Mouse (Mus musculus): Measurements from ENCODE around the gene Shd. TPM values are rescaled to one million over a fixed set of nuclear protein-coding genes. Genes with fewer than 3 reads are reported as not detected.
"Not testable (repeated sequence)": the region's sequence is repeated elsewhere in the genome, so short reads cannot be mapped to it uniquely, and the experiment has no call there.

Shd gene
- 11.3 and 15.2 TPM in 2 replicates for polyA plus RNA-seq (2016; fragmentation: Nextera tagmentation; extraction: Ambion mirVana)

DNA sequence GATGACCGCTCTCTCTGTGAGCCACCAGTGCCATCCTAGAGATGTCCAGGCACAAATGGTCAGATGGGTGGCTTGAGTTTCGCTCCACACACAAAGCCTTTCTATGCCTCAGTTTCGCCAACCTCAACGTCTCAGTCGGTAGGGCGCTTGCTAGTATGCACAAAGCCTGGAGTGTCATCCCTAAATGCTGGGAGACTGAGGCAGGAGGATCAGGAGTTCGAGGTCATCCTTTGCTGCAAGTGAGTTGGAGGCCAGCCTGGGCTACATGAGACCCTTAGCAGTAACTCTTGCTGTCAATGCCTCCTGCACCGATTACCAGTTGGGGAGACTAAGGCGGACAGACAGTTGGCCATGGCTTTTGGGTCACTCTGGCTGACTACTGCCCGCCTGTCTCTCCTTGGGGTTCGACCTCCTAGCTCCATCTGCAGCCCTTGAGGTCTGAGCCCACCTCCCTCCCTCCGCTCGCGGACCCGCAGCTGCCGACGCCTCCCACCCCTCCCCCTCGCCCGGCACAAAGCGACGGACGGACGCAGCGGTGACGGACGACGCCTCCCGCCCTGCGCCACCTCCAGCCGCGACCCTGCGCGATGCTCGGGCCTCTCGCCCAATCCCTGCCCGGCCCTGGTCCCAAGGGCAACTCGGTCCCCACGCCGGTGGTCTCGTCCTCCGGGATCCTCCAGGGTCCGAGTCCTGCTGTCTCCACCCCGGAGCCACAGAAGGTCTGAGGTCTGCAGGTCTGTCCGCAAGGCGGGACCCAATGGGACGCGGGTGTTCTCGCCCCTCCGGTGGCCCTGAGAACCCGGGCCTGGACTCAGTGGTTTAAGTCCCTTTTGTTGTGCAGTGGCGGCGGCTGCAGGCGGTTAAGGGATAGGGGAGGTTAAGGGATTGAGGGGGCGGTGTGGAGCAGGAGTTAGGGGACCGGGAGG is at the start of gene Shd:
Shd (plus strand) TSS at position 502 of the 926 bp plus-strand sequence.
- WGBS = 8% methylated on average over 54 of the region's 55 CpGs
- Histone ChIP-seq H3K4me1 (peaks cover 47% of the 10 kb centered on the region), H3K36me3 (peaks cover 25% of the 10 kb centered on the region), H3K9me3 (no peaks in the 10 kb centered on the region), H3K4me3 (peak within 1 kb of the TSS; percentile 65), H3K27ac (peak within 1 kb of the TSS; percentile 79), H3K27me3 (ENCODE audit: insufficient read depth, poor library complexity, severe bottlenecking) (peaks cover 29% of the 10 kb centered on the region)
- DNase-seq (ENCODE audit: low spot score) = peak; percentile 84

GRCm38 (mm10) chr17:55931553-55932502 is 38.4 kb upstream of the Shd start:
- Histone ChIP-seq H3K27ac (peak overlapping the region; percentile 92), H3K27me3 (ENCODE audit: insufficient read depth, poor library complexity, severe bottlenecking) (no peaks in the 10 kb centered on the region), H3K4me3 (peak overlapping the region; percentile 70), H3K4me1 (0 out of 2 replicates have a peak, but pooled peaks cover 4% of the 10 kb centered on the region), H3K9me3 (no peaks in the 10 kb centered on the region), H3K36me3 (0 out of 2 replicates have a peak, but pooled peaks cover 5% of the 10 kb centered on the region)
- 2% methylated on average over 32 of the region's 33 CpGs for WGBS
- DNase-seq (ENCODE audit: low spot score) = peak; percentile 87

DNA sequence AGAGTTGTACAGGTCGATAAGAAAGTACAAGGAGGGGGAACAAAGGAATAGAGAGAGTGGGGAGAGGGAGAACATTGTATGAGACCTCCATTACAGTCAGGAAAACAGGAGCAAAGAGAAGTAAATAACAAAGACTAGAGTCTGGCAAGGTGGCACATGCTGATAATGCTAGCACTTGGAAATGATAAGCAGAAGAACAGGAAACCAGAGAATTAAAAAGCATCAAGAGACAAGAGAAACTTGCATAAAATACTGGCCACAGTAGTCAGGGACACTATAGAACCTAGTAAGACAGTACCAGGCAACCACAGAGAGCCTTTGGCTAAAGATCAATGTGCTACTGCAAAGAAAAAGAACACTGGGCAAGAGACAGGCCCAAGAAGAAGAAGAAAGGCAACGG is 37.6 kb upstream of the Shd start:
- Histone ChIP-seq H3K36me3 (0 out of 2 replicates have a peak, but pooled peaks cover 5% of the 10 kb centered on the region), H3K27ac (peak overlapping the region; percentile 92)
- WGBS = 70% methylated on average over 2 of the region's 2 CpGs

GRCm38 (mm10) chr17:55933191-55933590 is 37.1 kb upstream of the Shd start:
- Histone ChIP-seq H3K9me3 (peaks cover 6% of the 10 kb centered on the region; the same call in 1 of the 2 replicates), H3K4me1 (0 out of 2 replicates have a peak, but pooled peaks cover 4% of the 10 kb centered on the region), H3K36me3 (peaks cover 9% of the 10 kb centered on the region; the same call in 1 of the 2 replicates), H3K4me3 (no peak overlapping the region), H3K27ac (no peak overlapping the region), H3K27me3 (ENCODE audit: insufficient read depth, poor library complexity, severe bottlenecking) (no peaks in the 10 kb centered on the region)
- 89% methylated on average over 15 of the region's 15 CpGs for WGBS
- peak; percentile 69 for DNase-seq (ENCODE audit: low spot score)

More for the DNA sequence above, 37.6 kb upstream of the Shd start:
- peak overlapping the region; percentile 70 for H3K4me3 ChIP-seq
- H3K4me1 ChIP-seq = 0 out of 2 replicates have a peak, but pooled peaks cover 4% of the 10 kb centered on the region
- no peaks in the 10 kb centered on the region for H3K27me3 ChIP-seq (ENCODE audit: insufficient read depth, poor library complexity, severe bottlenecking)
- no peak for DNase-seq (ENCODE audit: low spot score)
- H3K9me3 ChIP-seq = peaks cover 6% of the 10 kb centered on the region; the same call in 1 of the 2 replicates

- Histone ChIP-seq H3K36me3 (peaks cover 20% of the 10 kb centered on the region), H3K4me3 (peak overlapping the region; percentile 62), H3K27ac (peak overlapping the region; percentile 87; the same call in 1 of the 2 replicates)
- DNase-seq (ENCODE audit: low spot score); H3K27me3 ChIP-seq (ENCODE audit: insufficient read depth, poor library complexity, severe bottlenecking); H3K4me1 ChIP-seq; H3K9me3 ChIP-seq: not testable (repeated sequence)
- 28% methylated on average over 10 of the region's 10 CpGs for WGBS
These were observed 25.8 kb upstream of the Shd start for GRCm38 (mm10) chr17:55944387-55944865.

DNA sequence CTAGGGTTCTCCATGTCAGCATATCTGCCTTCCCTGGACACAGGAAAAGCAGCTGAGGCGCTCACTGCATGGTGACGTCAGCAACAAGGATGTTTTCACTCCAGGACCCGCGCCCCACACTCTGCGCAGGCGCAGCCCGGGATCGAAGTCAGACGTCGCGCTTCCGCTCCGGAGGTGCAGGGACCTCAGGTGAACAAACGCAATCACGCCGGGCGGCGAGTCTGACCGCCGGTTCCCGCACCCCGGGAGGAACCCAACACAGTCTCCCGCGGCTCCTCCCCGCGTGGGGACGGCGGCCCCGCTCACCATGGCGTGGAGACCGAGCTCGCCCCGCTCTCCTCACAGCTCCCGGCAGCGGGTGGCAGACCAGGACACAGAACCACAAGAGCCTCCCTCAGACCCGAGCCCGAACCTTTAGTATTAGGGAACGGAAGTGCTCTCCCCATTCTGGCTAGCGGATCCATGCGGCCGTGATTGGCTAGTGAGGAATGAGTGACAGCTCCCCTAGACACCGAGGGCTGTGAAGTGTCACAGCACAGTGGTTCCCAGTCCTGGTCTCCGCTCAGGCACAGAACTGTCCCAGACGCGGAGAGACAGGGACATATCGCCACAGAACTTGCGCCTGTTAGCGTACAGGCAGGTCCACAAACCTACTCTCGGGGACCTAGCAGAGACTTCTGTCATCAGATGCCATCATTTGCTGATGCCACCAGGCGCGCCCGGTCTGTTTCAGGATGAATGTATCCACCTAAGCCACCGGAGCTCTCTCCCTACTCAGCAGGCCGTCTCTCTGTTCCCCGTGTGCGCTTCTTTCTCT is 25.2 kb upstream of the Shd start:
- not testable (repeated sequence) for H3K9me3 ChIP-seq; H3K4me1 ChIP-seq; H3K27me3 ChIP-seq (ENCODE audit: insufficient read depth, poor library complexity, severe bottlenecking)
- Histone ChIP-seq H3K4me3 (peak overlapping the region; percentile 62), H3K36me3 (peaks cover 14% of the 10 kb centered on the region), H3K27ac (peak overlapping the region; percentile 87)
- peak; percentile 95 for DNase-seq (ENCODE audit: low spot score)
- WGBS = under 1% methylated on average over 56 of the region's 56 CpGs

DNA sequence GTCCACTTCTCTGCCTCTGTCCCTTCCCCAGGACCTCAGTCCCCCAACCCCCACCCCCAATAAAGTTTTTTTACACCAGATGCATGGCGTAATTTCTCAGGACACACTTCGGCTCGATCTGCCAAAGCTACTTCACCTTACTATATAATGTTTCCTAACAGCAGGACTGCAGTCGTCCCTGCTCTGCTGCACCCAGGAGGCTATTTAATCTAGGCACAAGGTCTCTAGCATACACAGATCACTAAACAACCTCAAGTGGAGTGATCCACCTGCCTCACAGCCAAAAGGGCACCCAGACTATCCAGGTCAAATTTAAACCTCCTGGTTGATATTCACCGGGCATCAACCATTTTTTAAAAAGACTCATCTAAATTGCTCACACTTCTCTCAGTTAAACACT is 24.6 kb upstream of the Shd start:
- Histone ChIP-seq H3K9me3 (no peaks in the 10 kb centered on the region), H3K36me3 (peaks cover 9% of the 10 kb centered on the region), H3K27ac (peak overlapping the region; percentile 87), H3K27me3 (ENCODE audit: insufficient read depth, poor library complexity, severe bottlenecking) (peaks cover 4% of the 10 kb centered on the region; the same call in 1 of the 2 replicates), H3K4me1 (peaks cover 8% of the 10 kb centered on the region; the same call in 1 of the 2 replicates), H3K4me3 (peak overlapping the region; percentile 62)
- 44% methylated on average over 5 of the region's 5 CpGs for whole genome bisulfite sequencing
- DNase-seq (ENCODE audit: low spot score) = no peak

DNA sequence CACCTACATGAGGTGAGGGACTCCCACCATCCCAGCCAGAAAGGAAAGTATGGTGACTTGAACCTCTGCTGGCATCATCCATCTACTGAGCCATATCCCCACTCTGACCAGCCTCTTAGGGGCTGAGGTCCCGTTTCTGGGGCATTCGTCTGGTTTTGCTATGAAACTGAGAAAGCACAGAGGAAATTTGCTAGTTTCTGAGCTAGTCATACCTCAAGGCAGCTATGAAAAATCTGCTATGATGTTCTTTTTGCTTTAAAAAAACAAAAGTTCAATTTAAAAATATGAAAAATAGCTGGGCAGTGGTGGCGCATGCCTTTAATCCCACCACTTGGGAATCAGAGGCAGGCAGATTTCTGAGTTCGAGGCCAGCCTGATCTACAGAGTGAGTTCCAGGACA is 21.6 kb upstream of the Shd start:
- Histone ChIP-seq H3K4me1 (peaks cover 8% of the 10 kb centered on the region; the same call in 1 of the 2 replicates), H3K36me3 (no peaks in the 10 kb centered on the region), H3K27me3 (ENCODE audit: insufficient read depth, poor library complexity, severe bottlenecking) (peaks cover 15% of the 10 kb centered on the region; the same call in 1 of the 2 replicates), H3K9me3 (no peaks in the 10 kb centered on the region), H3K4me3 (no peak overlapping the region), H3K27ac (no peak overlapping the region)
- no peak for DNase-seq (ENCODE audit: low spot score)
- 80% methylated on average over 4 of the region's 4 CpGs for WGBS

- H3K4me3 ChIP-seq = no peak within 1 kb of the TSS
- H3K9me3 ChIP-seq = no peaks in the 10 kb centered on the region
- H3K27ac ChIP-seq = no peak within 1 kb of the TSS
- peaks cover 8% of the 10 kb centered on the region; the same call in 1 of the 2 replicates for H3K4me1 ChIP-seq
- no peaks in the 10 kb centered on the region for H3K36me3 ChIP-seq
- no peak for DNase-seq (ENCODE audit: low spot score)
- peaks cover 22% of the 10 kb centered on the region for H3K27me3 ChIP-seq (ENCODE audit: insufficient read depth, poor library complexity, severe bottlenecking)
- WGBS = 87% methylated on average over 2 of the region's 2 CpGs
These were observed 20.9 kb upstream of the Shd start, which contains the start of gene Zfp119b for GRCm38 (mm10) chr17:55949400-55949799. Gene Zfp119b (minus strand): TSS chr17:55949500.

GRCm38 (mm10) chr17:55950601-55951000 is 19.7 kb upstream of the Shd start:
- Histone ChIP-seq H3K9me3 (no peaks in the 10 kb centered on the region), H3K4me3 (no peak overlapping the region), H3K36me3 (no peaks in the 10 kb centered on the region), H3K4me1 (peaks cover 4% of the 10 kb centered on the region; the same call in 1 of the 2 replicates), H3K27me3 (ENCODE audit: insufficient read depth, poor library complexity, severe bottlenecking) (peaks cover 34% of the 10 kb centered on the region), H3K27ac (no peak overlapping the region)
- no peak for DNase-seq (ENCODE audit: low spot score)
- 72% methylated on average over 9 of the region's 9 CpGs for WGBS

GRCm38 (mm10) chr17:55952041-55952440 is 18.2 kb upstream of the Shd start:
- no peak for DNase-seq (ENCODE audit: low spot score)
- Histone ChIP-seq H3K27ac (no peak overlapping the region), H3K27me3 (ENCODE audit: insufficient read depth, poor library complexity, severe bottlenecking) (peaks cover 34% of the 10 kb centered on the region), H3K9me3 (no peaks in the 10 kb centered on the region), H3K36me3 (no peaks in the 10 kb centered on the region), H3K4me3 (no peak overlapping the region), H3K4me1 (peaks cover 9% of the 10 kb centered on the region)
